Mouse (Mus musculus) C2C12 (cell line): ENCODE data around the gene Nadk.

ENCODE experiments used
- CEBPB ChIP-seq: IDR thresholded peaks from one replicate; pipeline ENCODE4 v1.6.1; 2011; ENCODE audit warnings: low read depth, mild to moderate bottlenecking, control low read depth, moderate library complexity
- CTCF ChIP-seq: IDR thresholded peaks from one replicate; pipeline ENCODE4 v1.5.1; 2011; ENCODE audit not compliant: control insufficient read depth, insufficient read depth, insufficient read length
- FOSL1 ChIP-seq: IDR thresholded peaks from one replicate; pipeline ENCODE4 v1.8.0; 2011; ENCODE audit warnings: mild to moderate bottlenecking, low read length; ENCODE audit not compliant: poor library complexity, insufficient read depth, severe bottlenecking
- MAX ChIP-seq: IDR thresholded peaks from one replicate; pipeline ENCODE4 v1.6.1; 2011; ENCODE audit warnings: mild to moderate bottlenecking, control low read depth
- MYOD1 ChIP-seq: IDR thresholded peaks from one replicate; pipeline ENCODE4 v1.6.1; 2011; ENCODE audit warnings: low read depth; ENCODE audit not compliant: control insufficient read depth, insufficient read length
- MYOG ChIP-seq: IDR thresholded peaks from one replicate; pipeline ENCODE4 v1.6.1; 2011; ENCODE audit not compliant: control insufficient read depth, insufficient read length; ENCODE audit errors: extremely low read depth
- USF1 ChIP-seq: IDR thresholded peaks from one replicate; pipeline ENCODE4 v1.6.1; 2011; ENCODE audit warnings: low read depth, mild to moderate bottlenecking, control low read depth, moderate library complexity

DNA sequence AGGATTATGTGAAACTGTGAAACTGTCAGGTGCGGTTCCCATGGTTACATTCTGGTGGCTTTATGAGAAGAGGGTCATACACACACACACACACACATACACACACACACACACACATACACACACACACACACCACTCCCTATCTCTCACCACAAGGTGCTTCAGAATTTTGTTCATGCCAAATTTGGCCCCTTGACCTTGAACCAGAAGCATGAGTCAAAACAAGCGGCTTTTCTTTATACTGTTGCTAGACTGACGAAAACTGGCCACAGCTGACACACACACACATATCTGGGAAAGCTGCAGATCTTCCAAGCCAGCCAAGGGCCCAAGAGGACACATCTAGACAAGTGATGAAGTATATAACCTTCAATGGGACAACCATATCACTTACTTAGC is 33.6 kb downstream of the Nadk start:
- TF ChIP-seq CTCF (no peak), MAX (no peak), FOSL1 (no peak), MYOD1 (no peak), USF1 (no peak), MYOG (no peak), CEBPB (no peak)
